Mouse (Mus musculus): Measurements from ENCODE around the gene Impdh1. TPM values are rescaled to one million over a fixed set of nuclear protein-coding genes. Genes with fewer than 3 reads are reported as not detected.

The Impdh1 gene
- polyA plus RNA-seq (2014; fragmentation: Nextera tagmentation; extraction: Ambion mirVana): 36.1 and 41.7 TPM in 2 replicates

GRCm38 (mm10) chr6:29215881-29216501, at the start of gene Impdh1:
TSS of gene Impdh1 (minus strand) at chr6:29216364.
- H3K4me1 ChIP-seq (ENCODE audit: control insufficient read depth, insufficient read depth, low read length): peaks cover 18% of the 10 kb centered on the region
- H3K9me3 ChIP-seq (ENCODE audit: control insufficient read depth, low read depth, low read length): no peaks in the 10 kb centered on the region
- H3K36me3 ChIP-seq (ENCODE audit: control insufficient read depth, insufficient read depth, low read length): no peaks in the 10 kb centered on the region
- peak within 1 kb of the TSS; percentile 15; the same call in 1 of the 2 replicates for H3K27ac ChIP-seq (ENCODE audit: low read length)
- no peaks in the 10 kb centered on the region for H3K27me3 ChIP-seq (ENCODE audit: control insufficient read depth, insufficient read depth, low read length)
- peak within 1 kb of the TSS; percentile 48 for H3K9ac ChIP-seq (replicated peaks; ENCODE audit: low read depth, low read length)
- peak within 1 kb of the TSS; percentile 69 for H3K4me3 ChIP-seq (ENCODE audit: low read depth, low read length)
- H3K4me2 ChIP-seq (replicated peaks; ENCODE audit: low read depth, low read length): peak within 1 kb of the TSS; percentile 100
- under 1% methylated on average over 51 of the region's 56 CpGs for WGBS
- ATAC-seq (ENCODE audit: insufficient number of reproducible peaks, insufficient read depth, low FRiP score, low read depth): peak; percentile 84

- H3K9ac ChIP-seq (replicated peaks; ENCODE audit: low read depth, low read length): no peak overlapping the region
- 78% methylated on average over 3 of the region's 3 CpGs for WGBS
- no peaks in the 10 kb centered on the region for H3K36me3 ChIP-seq (ENCODE audit: control insufficient read depth, insufficient read depth, low read length)
- H3K4me3 ChIP-seq (ENCODE audit: low read depth, low read length): no peak overlapping the region
- ATAC-seq (ENCODE audit: insufficient number of reproducible peaks, insufficient read depth, low FRiP score, low read depth): no peak
- no peak overlapping the region for H3K4me2 ChIP-seq (replicated peaks; ENCODE audit: low read depth, low read length)
- H3K9me3 ChIP-seq (ENCODE audit: control insufficient read depth, low read depth, low read length): no peaks in the 10 kb centered on the region
- no peak overlapping the region for H3K27ac ChIP-seq (ENCODE audit: low read length)
- H3K4me1 ChIP-seq (ENCODE audit: control insufficient read depth, insufficient read depth, low read length): no peaks in the 10 kb centered on the region
- no peaks in the 10 kb centered on the region for H3K27me3 ChIP-seq (ENCODE audit: control insufficient read depth, insufficient read depth, low read length)
These were observed 48.3 kb upstream of the Impdh1 start for GRCm38 (mm10) chr6:29264456-29264781.

- H3K9me3 ChIP-seq (ENCODE audit: control insufficient read depth, low read depth, low read length): no peaks in the 10 kb centered on the region
- no peak overlapping the region for H3K9ac ChIP-seq (replicated peaks; ENCODE audit: low read depth, low read length)
These were observed 47.7 kb upstream of the Impdh1 start for GRCm38 (mm10) chr6:29263650-29264455.

GRCm38 (mm10) chr6:29261831-29262230, 45.7 kb upstream of the Impdh1 start:
- Histone ChIP-seq H3K27ac (ENCODE audit: low read length) (no peak overlapping the region), H3K4me3 (ENCODE audit: low read depth, low read length) (no peak overlapping the region), H3K4me2 (replicated peaks; ENCODE audit: low read depth, low read length) (no peak overlapping the region), H3K4me1 (ENCODE audit: control insufficient read depth, insufficient read depth, low read length) (no peaks in the 10 kb centered on the region), H3K9me3 (ENCODE audit: control insufficient read depth, low read depth, low read length) (no peaks in the 10 kb centered on the region), H3K36me3 (ENCODE audit: control insufficient read depth, insufficient read depth, low read length) (no peaks in the 10 kb centered on the region), H3K9ac (replicated peaks; ENCODE audit: low read depth, low read length) (no peak overlapping the region), H3K27me3 (ENCODE audit: control insufficient read depth, insufficient read depth, low read length) (no peaks in the 10 kb centered on the region)
- no peak for ATAC-seq (ENCODE audit: insufficient number of reproducible peaks, insufficient read depth, low FRiP score, low read depth)
- WGBS: 73% methylated on average over 5 of the region's 5 CpGs

More at GRCm38 (mm10) chr6:29263650-29264455, 47.7 kb upstream of the Impdh1 start:
- no peak for ATAC-seq (ENCODE audit: insufficient number of reproducible peaks, insufficient read depth, low FRiP score, low read depth)
- Histone ChIP-seq H3K4me3 (ENCODE audit: low read depth, low read length) (no peak overlapping the region), H3K36me3 (ENCODE audit: control insufficient read depth, insufficient read depth, low read length) (no peaks in the 10 kb centered on the region), H3K4me1 (ENCODE audit: control insufficient read depth, insufficient read depth, low read length) (no peaks in the 10 kb centered on the region), H3K4me2 (replicated peaks; ENCODE audit: low read depth, low read length) (no peak overlapping the region), H3K27ac (ENCODE audit: low read length) (no peak overlapping the region), H3K27me3 (ENCODE audit: control insufficient read depth, insufficient read depth, low read length) (no peaks in the 10 kb centered on the region)
- 60% methylated on average over 6 of the region's 6 CpGs for WGBS

GRCm38 (mm10) chr6:29259418-29259817, 43.3 kb upstream of the Impdh1 start:
- Histone ChIP-seq H3K27me3 (ENCODE audit: control insufficient read depth, insufficient read depth, low read length) (no peaks in the 10 kb centered on the region), H3K9me3 (ENCODE audit: control insufficient read depth, low read depth, low read length) (no peaks in the 10 kb centered on the region), H3K36me3 (ENCODE audit: control insufficient read depth, insufficient read depth, low read length) (no peaks in the 10 kb centered on the region), H3K4me3 (ENCODE audit: low read depth, low read length) (no peak overlapping the region), H3K4me1 (ENCODE audit: control insufficient read depth, insufficient read depth, low read length) (no peaks in the 10 kb centered on the region), H3K27ac (ENCODE audit: low read length) (no peak overlapping the region), H3K4me2 (replicated peaks; ENCODE audit: low read depth, low read length) (no peak overlapping the region), H3K9ac (replicated peaks; ENCODE audit: low read depth, low read length) (no peak overlapping the region)
- no peak for ATAC-seq (ENCODE audit: insufficient number of reproducible peaks, insufficient read depth, low FRiP score, low read depth)
- 79% methylated on average over 1 of the region's 1 CpGs for WGBS

GRCm38 (mm10) chr6:29247072-29247471, 30.9 kb upstream of the Impdh1 start:
- Histone ChIP-seq H3K4me2 (replicated peaks; ENCODE audit: low read depth, low read length) (no peak overlapping the region), H3K36me3 (ENCODE audit: control insufficient read depth, insufficient read depth, low read length) (no peaks in the 10 kb centered on the region), H3K27ac (ENCODE audit: low read length) (no peak overlapping the region), H3K9ac (replicated peaks; ENCODE audit: low read depth, low read length) (no peak overlapping the region), H3K9me3 (ENCODE audit: control insufficient read depth, low read depth, low read length) (no peaks in the 10 kb centered on the region), H3K27me3 (ENCODE audit: control insufficient read depth, insufficient read depth, low read length) (no peaks in the 10 kb centered on the region), H3K4me3 (ENCODE audit: low read depth, low read length) (no peak overlapping the region), H3K4me1 (ENCODE audit: control insufficient read depth, insufficient read depth, low read length) (no peaks in the 10 kb centered on the region)
- WGBS: 51% methylated on average over 4 of the region's 4 CpGs
- ATAC-seq (ENCODE audit: insufficient number of reproducible peaks, insufficient read depth, low FRiP score, low read depth): no peak

GRCm38 (mm10) chr6:29246585-29246984, 30.4 kb upstream of the Impdh1 start:
- Histone ChIP-seq H3K4me2 (replicated peaks; ENCODE audit: low read depth, low read length) (no peak overlapping the region), H3K4me3 (ENCODE audit: low read depth, low read length) (no peak overlapping the region), H3K9me3 (ENCODE audit: control insufficient read depth, low read depth, low read length) (no peaks in the 10 kb centered on the region), H3K27ac (ENCODE audit: low read length) (no peak overlapping the region), H3K36me3 (ENCODE audit: control insufficient read depth, insufficient read depth, low read length) (no peaks in the 10 kb centered on the region), H3K4me1 (ENCODE audit: control insufficient read depth, insufficient read depth, low read length) (no peaks in the 10 kb centered on the region), H3K27me3 (ENCODE audit: control insufficient read depth, insufficient read depth, low read length) (no peaks in the 10 kb centered on the region), H3K9ac (replicated peaks; ENCODE audit: low read depth, low read length) (no peak overlapping the region)
- no peak for ATAC-seq (ENCODE audit: insufficient number of reproducible peaks, insufficient read depth, low FRiP score, low read depth)
- WGBS: 45% methylated on average over 5 of the region's 5 CpGs

GRCm38 (mm10) chr6:29246183-29246582, 30.0 kb upstream of the Impdh1 start:
- Histone ChIP-seq H3K4me1 (ENCODE audit: control insufficient read depth, insufficient read depth, low read length) (no peaks in the 10 kb centered on the region), H3K27me3 (ENCODE audit: control insufficient read depth, insufficient read depth, low read length) (no peaks in the 10 kb centered on the region), H3K4me3 (ENCODE audit: low read depth, low read length) (no peak overlapping the region), H3K4me2 (replicated peaks; ENCODE audit: low read depth, low read length) (no peak overlapping the region), H3K36me3 (ENCODE audit: control insufficient read depth, insufficient read depth, low read length) (no peaks in the 10 kb centered on the region), H3K9me3 (ENCODE audit: control insufficient read depth, low read depth, low read length) (no peaks in the 10 kb centered on the region), H3K9ac (replicated peaks; ENCODE audit: low read depth, low read length) (no peak overlapping the region), H3K27ac (ENCODE audit: low read length) (no peak overlapping the region)
- WGBS: 67% methylated on average over 3 of the region's 3 CpGs
- no peak for ATAC-seq (ENCODE audit: insufficient number of reproducible peaks, insufficient read depth, low FRiP score, low read depth)

Measured in stomach, embryonic 14.5 days (tissue).